Mouse (Mus musculus): Measurements from ENCODE around the gene Jph4. TPM values are rescaled to one million over a fixed set of nuclear protein-coding genes. Genes with fewer than 3 reads are reported as not detected.

Jph4 gene
- total and polyA plus RNA-seq, 2 experiments: not detected

DNA sequence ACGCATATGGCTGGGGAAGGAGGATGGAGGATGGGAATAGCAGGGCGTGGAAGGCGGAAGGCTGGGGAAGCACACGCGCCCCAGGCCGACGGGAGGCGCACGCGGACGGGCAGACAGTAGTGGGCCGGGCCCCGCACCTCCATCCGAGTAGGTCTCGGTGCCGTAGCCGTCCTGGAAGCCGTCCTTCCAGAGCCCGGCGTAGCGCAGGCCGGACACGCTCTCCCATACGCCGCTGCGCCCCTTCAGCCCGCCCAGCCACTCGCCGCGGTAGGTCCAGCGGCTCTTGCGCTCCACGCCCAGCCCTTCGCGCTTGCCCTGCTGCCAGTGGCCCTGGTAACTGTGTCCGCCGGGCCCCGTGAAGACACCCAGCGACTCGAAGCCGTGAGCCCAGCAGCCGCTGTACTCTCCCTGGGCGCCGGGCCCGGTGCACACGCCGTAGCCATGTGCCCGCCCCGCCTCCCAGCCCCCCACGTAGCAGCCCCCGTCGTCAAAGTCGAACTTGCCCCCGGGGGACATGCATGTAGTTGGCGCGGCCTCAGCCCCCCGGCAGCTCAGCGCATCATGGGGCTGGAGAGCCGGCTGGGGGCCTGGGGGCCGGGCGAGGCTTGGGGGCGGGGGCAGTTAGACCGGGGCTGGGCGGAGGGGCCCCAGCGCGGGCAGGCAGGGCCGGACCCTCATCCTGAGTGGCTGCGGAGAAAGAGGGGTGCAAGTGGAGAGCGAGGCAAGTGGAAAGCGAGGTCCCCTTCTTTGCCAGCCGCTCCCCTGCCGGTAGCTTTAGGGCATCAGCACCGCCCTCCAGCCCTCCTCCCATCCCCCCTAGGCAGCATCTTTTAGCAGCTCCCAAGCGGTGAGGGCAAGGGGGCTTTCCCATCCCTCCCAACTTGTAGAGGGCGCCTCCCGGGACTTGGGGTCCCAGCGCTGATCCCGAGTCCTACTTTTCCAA is 1.7 kb downstream of the Jph4 start:
- 1% methylated on average over 78 of the region's 78 CpGs for WGBS
- H3K36me3 ChIP-seq (ENCODE audit: control insufficient read depth, insufficient read depth, low read length): no peaks in the 10 kb centered on the region
- H3K79me2 ChIP-seq (ENCODE audit: control insufficient read depth, insufficient read depth, low read length): no peaks in the 10 kb centered on the region
- peak overlapping the region; percentile 66 for H3K9ac ChIP-seq (ENCODE audit: low read depth, low read length)
- H3K4me1 ChIP-seq (ENCODE audit: control insufficient read depth, insufficient read depth, low read length): no peaks in the 10 kb centered on the region
- peaks cover 24% of the 10 kb centered on the region for H3K27me3 ChIP-seq (ENCODE audit: control insufficient read depth, insufficient read depth, low read length)
- no peak overlapping the region for H3K27ac ChIP-seq (replicated peaks; ENCODE audit: insufficient read depth, low read depth, low read length)
- no peak for DNase-seq (ENCODE audit: extremely low read depth, low read depth, low spot score)
- peak overlapping the region; percentile 55; the same call in 1 of the 2 replicates for H3K4me3 ChIP-seq (ENCODE audit: insufficient read depth, low read depth, low read length)
- TF ChIP-seq CTCF (IDR thresholded peaks at IDR 0.05; ENCODE audit: low read depth, low read length) (peak; percentile 27; the same call in 1 of the 2 replicates), POLR2A (IDR thresholded peaks at IDR 0.05; ENCODE audit: extremely low read depth, insufficient read depth, low read length) (no peak)

DNA sequence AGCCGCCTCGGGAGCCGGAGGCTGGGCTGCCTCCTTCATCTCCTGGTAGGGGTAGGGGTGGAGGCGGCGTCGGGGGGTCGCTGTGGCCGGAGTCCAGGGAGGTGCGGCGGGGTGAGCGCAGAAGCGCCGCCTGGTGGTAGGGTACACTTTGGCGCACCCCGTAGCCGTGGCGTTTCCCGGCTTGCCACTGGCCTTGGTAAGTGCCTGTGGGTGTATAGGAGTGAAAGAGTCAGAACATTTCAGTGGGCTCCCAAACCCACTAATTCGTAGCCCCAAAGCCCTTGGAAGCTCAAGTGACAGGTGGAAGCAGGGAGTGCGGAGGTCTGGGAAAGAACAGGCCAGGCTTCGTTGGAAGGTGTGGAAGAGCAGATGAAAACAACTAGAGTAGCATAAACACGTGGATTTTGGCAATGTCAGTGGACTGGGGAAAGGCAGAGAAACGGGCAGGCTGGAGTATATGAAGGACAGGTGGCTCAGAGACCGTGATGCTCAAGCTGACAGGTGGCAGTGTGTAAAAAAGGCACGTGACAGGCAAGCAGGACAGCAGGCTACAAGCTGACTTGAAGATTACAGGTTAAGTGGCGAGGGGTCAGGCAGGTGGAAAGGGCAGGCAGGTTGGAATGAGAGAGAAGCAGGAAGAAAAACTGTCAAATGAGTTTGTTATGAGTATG is 2.6 kb downstream of the Jph4 start:
- 10% methylated on average over 26 of the region's 26 CpGs for WGBS

DNA sequence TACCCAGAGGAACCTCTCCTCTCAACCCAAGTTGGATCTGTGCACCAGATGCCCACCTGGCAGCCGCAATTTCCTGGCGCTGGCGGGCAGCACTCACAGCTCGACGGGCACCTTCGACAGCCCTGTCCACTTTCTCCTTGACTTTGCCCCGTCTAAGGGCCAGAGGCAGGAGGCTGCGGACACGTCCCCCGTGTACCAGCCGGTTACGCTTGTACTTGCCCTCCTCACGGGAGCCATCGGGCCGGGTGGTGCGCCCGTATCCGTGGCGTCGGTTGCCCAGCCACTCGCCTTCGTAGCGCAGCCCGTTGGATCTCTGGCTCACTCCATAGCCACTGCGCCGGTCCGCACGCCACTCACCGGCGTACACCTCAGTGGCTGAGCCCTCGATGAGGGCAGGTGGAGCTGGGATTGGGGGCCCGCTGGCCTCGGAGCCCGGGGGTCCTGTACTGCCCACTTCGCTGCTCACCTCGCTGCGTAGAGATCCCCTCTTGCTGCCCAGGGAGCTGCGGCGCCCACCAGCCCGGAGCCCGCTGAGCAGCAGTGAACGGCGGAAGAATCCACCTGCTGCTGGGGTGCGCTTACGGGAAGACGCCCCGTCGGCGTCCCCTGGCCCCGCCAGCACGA is 3.3 kb downstream of the Jph4 start:
- Histone ChIP-seq H3K27me3 (ENCODE audit: control insufficient read depth, insufficient read depth, low read length) (peaks cover 24% of the 10 kb centered on the region), H3K27ac (replicated peaks; ENCODE audit: insufficient read depth, low read depth, low read length) (no peak overlapping the region), H3K9ac (ENCODE audit: low read depth, low read length) (no peak overlapping the region), H3K79me2 (ENCODE audit: control insufficient read depth, insufficient read depth, low read length) (no peaks in the 10 kb centered on the region), H3K4me1 (ENCODE audit: control insufficient read depth, insufficient read depth, low read length) (no peaks in the 10 kb centered on the region), H3K36me3 (ENCODE audit: control insufficient read depth, insufficient read depth, low read length) (no peaks in the 10 kb centered on the region), H3K4me3 (ENCODE audit: insufficient read depth, low read depth, low read length) (no peak overlapping the region)
- DNase-seq (ENCODE audit: extremely low read depth, low read depth, low spot score): no peak
- 53% methylated on average over 51 of the region's 51 CpGs for WGBS
- no peak for TF ChIP-seq POLR2A (IDR thresholded peaks at IDR 0.05; ENCODE audit: extremely low read depth, insufficient read depth, low read length)
- TF ChIP-seq CTCF (IDR thresholded peaks at IDR 0.05; ENCODE audit: low read depth, low read length): no peak

More for the DNA sequence above, 2.6 kb downstream of the Jph4 start:
- Histone ChIP-seq H3K27me3 (ENCODE audit: control insufficient read depth, insufficient read depth, low read length) (peaks cover 24% of the 10 kb centered on the region), H3K27ac (replicated peaks; ENCODE audit: insufficient read depth, low read depth, low read length) (no peak overlapping the region), H3K79me2 (ENCODE audit: control insufficient read depth, insufficient read depth, low read length) (no peaks in the 10 kb centered on the region), H3K4me1 (ENCODE audit: control insufficient read depth, insufficient read depth, low read length) (no peaks in the 10 kb centered on the region), H3K9ac (ENCODE audit: low read depth, low read length) (no peak overlapping the region), H3K4me3 (ENCODE audit: insufficient read depth, low read depth, low read length) (no peak overlapping the region), H3K36me3 (ENCODE audit: control insufficient read depth, insufficient read depth, low read length) (no peaks in the 10 kb centered on the region)
- no peak for DNase-seq (ENCODE audit: extremely low read depth, low read depth, low spot score)
- TF ChIP-seq CTCF (IDR thresholded peaks at IDR 0.05; ENCODE audit: low read depth, low read length) (peak; percentile 58), POLR2A (IDR thresholded peaks at IDR 0.05; ENCODE audit: extremely low read depth, insufficient read depth, low read length) (no peak)

DNA sequence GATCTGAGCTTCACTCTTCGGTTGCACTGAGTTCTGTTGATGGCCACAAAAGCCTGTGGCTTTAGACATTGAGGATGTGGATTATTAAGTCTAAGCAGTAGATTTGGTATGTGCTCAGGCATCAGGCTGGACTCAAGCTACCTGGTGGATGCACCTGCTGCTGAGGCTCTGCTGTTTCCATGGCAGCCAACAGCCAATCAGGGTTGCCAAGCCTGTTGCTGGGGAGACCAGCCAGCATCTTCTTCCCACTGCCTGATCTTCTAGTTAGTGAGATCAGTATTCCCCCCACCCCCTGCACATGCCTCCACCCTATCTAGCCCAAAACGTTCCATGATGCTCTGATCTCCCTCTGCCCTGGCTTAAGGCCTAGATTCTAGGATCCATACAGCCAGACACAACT is 5.0 kb downstream of the Jph4 start:
- Histone ChIP-seq H3K4me3 (ENCODE audit: insufficient read depth, low read depth, low read length) (no peak overlapping the region), H3K36me3 (ENCODE audit: control insufficient read depth, insufficient read depth, low read length) (no peaks in the 10 kb centered on the region), H3K4me1 (ENCODE audit: control insufficient read depth, insufficient read depth, low read length) (no peaks in the 10 kb centered on the region), H3K9ac (ENCODE audit: low read depth, low read length) (no peak overlapping the region), H3K27ac (replicated peaks; ENCODE audit: insufficient read depth, low read depth, low read length) (no peak overlapping the region), H3K79me2 (ENCODE audit: control insufficient read depth, insufficient read depth, low read length) (no peaks in the 10 kb centered on the region), H3K27me3 (ENCODE audit: control insufficient read depth, insufficient read depth, low read length) (peaks cover 22% of the 10 kb centered on the region)
- WGBS: 71% methylated on average over 2 of the region's 2 CpGs
- DNase-seq (ENCODE audit: extremely low read depth, low read depth, low spot score): no peak
- TF ChIP-seq POLR2A (IDR thresholded peaks at IDR 0.05; ENCODE audit: extremely low read depth, insufficient read depth, low read length) (no peak), CTCF (IDR thresholded peaks at IDR 0.05; ENCODE audit: low read depth, low read length) (no peak)

DNA sequence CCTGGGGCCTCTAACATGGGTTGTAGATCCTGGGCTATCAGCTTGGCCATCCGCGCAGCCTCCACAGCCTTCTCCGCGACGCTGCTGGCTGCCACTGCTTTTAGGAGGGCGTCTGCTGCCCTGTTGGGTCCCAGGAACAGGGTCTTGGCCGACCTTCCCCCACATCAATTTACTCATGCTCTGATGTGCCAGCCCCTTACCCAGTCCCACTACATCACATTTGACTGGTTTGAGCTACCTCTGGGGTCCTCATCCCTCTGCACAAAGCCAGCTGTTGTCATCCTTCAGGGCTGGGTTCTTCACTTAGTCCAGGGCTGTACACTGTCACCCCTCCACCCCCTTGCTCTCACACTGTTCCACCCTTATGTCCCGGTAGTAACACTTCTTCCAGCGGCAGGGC is 6.7 kb downstream of the Jph4 start:
- no peak for DNase-seq (ENCODE audit: extremely low read depth, low read depth, low spot score)
- Histone ChIP-seq H3K79me2 (ENCODE audit: control insufficient read depth, insufficient read depth, low read length) (no peaks in the 10 kb centered on the region), H3K36me3 (ENCODE audit: control insufficient read depth, insufficient read depth, low read length) (no peaks in the 10 kb centered on the region), H3K9ac (ENCODE audit: low read depth, low read length) (no peak overlapping the region), H3K4me1 (ENCODE audit: control insufficient read depth, insufficient read depth, low read length) (no peaks in the 10 kb centered on the region), H3K27me3 (ENCODE audit: control insufficient read depth, insufficient read depth, low read length) (peaks cover 16% of the 10 kb centered on the region), H3K27ac (replicated peaks; ENCODE audit: insufficient read depth, low read depth, low read length) (no peak overlapping the region), H3K4me3 (ENCODE audit: insufficient read depth, low read depth, low read length) (no peak overlapping the region)
- WGBS: 30% methylated on average over 9 of the region's 9 CpGs
- no peak for TF ChIP-seq CTCF (IDR thresholded peaks at IDR 0.05; ENCODE audit: low read depth, low read length)
- TF ChIP-seq POLR2A (IDR thresholded peaks at IDR 0.05; ENCODE audit: extremely low read depth, insufficient read depth, low read length): no peak
